Mouse (Mus musculus): ENCODE results near the gene Mrps23. TPM values are rescaled to one million over a fixed set of nuclear protein-coding genes. Genes with fewer than 3 reads are reported as not detected.

Gene Mrps23
- 16.2 and 38.2 TPM in 2 replicates for polyA plus RNA-seq (2011; ENCODE audit: insufficient read depth, insufficient read length, low replicate concordance, missing spikeins)

DNA sequence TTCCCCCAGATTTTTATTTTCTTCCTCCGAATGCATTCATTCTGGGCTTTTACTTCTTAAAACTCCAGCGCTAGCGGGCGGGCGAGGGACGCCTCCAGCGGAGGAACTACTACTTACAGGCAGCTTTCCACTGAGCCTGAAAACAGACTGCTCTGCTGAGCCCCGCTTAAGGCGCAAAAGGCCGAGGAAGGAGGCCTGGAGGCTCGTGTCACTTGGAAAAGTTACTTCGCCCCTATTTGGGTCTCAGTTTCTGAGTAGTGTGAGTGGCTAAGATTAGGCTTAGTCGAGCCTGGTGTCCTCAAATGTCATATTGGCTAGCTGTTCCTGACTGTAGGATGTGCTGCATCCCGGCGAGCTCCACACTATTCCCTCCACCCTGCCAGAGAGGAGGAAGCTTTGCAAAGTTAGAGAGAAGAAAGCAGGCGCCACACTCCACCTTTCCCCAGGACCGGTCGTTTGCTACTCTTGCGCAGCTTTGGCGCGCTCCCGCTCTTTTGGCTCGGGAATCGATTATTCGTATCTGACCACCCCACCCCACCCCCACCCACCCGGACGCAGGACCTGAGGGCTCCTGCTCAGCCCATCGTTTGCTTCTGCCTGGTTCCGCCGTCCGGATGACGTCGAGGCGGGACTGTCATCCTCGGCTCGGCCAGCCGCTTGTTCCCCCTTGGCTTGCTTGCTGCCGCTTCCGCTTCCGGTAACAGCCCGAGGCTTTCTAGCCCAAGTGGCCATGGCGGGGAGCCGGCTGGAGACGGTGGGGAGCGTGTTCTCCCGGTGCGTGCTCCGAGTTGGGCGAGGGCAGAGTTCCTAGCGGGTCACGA is at the start of gene Mrps23:
Gene Mrps23, plus strand, starts transcription at position 677 of the 821 bp plus-strand sequence.
- TF ChIP-seq CTCF (IDR thresholded peaks at IDR 0.05; ENCODE audit: control insufficient read depth, insufficient read depth, low read length), result peak; percentile 15; the same call in 1 of the 2 replicates
- TF ChIP-seq POLR2A (IDR thresholded peaks at IDR 0.05; ENCODE audit: borderline replicate concordance, control insufficient read depth, low read depth, low read length), result peak; percentile 90; the same call in 1 of the 2 replicates
- peak within 1 kb of the TSS; percentile 92 for H3K4me3 ChIP-seq (replicated peaks; ENCODE audit: control insufficient read depth, low read depth, low read length)
- no peaks in the 10 kb centered on the region; the same call in 1 of the 2 replicates for H3K4me1 ChIP-seq (ENCODE audit: control insufficient read depth, insufficient read depth, low read length)
- WGBS, result under 1% methylated on average over 51 of the region's 51 CpGs
- peak within 1 kb of the TSS; percentile 43 for H3K27ac ChIP-seq (ENCODE audit: control insufficient read depth, insufficient read depth, low read depth, low read length, poor library complexity)

DNA sequence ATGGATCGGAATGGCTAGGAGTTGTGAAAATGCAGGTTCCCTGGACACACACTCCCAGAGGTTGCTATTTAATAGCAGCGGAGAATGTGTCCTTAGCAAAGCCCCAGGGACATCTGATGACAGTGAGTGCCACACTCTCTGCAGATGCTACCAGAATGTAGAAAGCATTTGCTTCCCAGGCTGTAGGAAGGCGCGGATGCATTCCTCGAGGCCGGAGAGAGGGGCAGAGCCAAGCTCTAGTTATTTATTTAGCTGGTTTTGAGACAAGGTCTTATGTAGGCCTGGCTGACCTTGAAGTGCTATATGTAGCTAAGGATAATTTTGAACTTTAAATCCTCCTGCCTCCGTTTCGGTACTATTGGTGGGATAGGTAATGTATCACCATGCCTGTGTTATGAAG is 49.7 kb upstream of the Mrps23 start:
- no peak overlapping the region for H3K4me3 ChIP-seq (replicated peaks; ENCODE audit: control insufficient read depth, low read depth, low read length)
- WGBS, result 88% methylated on average over 8 of the region's 8 CpGs
- H3K27ac ChIP-seq (ENCODE audit: control insufficient read depth, insufficient read depth, low read depth, low read length, poor library complexity), result no peak overlapping the region
- no peak for TF ChIP-seq CTCF (IDR thresholded peaks at IDR 0.05; ENCODE audit: control insufficient read depth, insufficient read depth, low read length)
- no peak for TF ChIP-seq POLR2A (IDR thresholded peaks at IDR 0.05; ENCODE audit: borderline replicate concordance, control insufficient read depth, low read depth, low read length)
- peaks cover 2% of the 10 kb centered on the region; the same call in 1 of the 2 replicates for H3K4me1 ChIP-seq (ENCODE audit: control insufficient read depth, insufficient read depth, low read length)

DNA sequence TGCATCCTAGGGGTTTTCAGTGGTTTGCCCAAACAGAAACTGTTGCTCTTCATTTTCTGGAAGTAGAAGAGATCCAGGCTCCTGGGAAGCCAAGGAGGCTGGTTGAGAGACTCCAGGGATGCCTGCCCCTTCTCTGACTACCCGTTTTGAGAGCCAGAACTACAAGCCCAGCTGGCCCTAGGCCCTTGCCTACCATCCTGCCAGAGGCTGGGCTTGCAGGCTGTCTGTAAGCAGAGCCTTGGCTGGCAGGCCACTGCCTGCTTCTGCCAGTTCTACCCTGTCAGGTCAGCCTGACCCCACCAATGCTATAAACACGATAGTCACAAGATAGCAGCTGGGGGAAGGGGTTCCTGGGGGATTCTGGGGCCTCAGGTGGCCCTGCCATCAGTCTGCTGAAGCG is 48.7 kb upstream of the Mrps23 start:
- WGBS, result 51% methylated on average over 3 of the region's 3 CpGs
- Histone ChIP-seq H3K4me3 (replicated peaks; ENCODE audit: control insufficient read depth, low read depth, low read length) (no peak overlapping the region), H3K4me1 (ENCODE audit: control insufficient read depth, insufficient read depth, low read length) (peaks cover 2% of the 10 kb centered on the region; the same call in 1 of the 2 replicates), H3K27ac (ENCODE audit: control insufficient read depth, insufficient read depth, low read depth, low read length, poor library complexity) (no peak overlapping the region)
- no peak for TF ChIP-seq CTCF (IDR thresholded peaks at IDR 0.05; ENCODE audit: control insufficient read depth, insufficient read depth, low read length)
- TF ChIP-seq POLR2A (IDR thresholded peaks at IDR 0.05; ENCODE audit: borderline replicate concordance, control insufficient read depth, low read depth, low read length), result no peak

- TF ChIP-seq CTCF (IDR thresholded peaks at IDR 0.05; ENCODE audit: control insufficient read depth, insufficient read depth, low read length) (no peak), POLR2A (IDR thresholded peaks at IDR 0.05; ENCODE audit: borderline replicate concordance, control insufficient read depth, low read depth, low read length) (no peak)
- H3K4me1 ChIP-seq (ENCODE audit: control insufficient read depth, insufficient read depth, low read length), result peaks cover 2% of the 10 kb centered on the region; the same call in 1 of the 2 replicates
These were observed 48.2 kb upstream of the Mrps23 start for GRCm38 (mm10) chr11:88155998-88156397.

GRCm38 (mm10) chr11:88156403-88156802 is 47.8 kb upstream of the Mrps23 start:
- 69% methylated on average over 2 of the region's 2 CpGs for WGBS

More at GRCm38 (mm10) chr11:88155998-88156397, 48.2 kb upstream of the Mrps23 start:
- no peak overlapping the region for H3K27ac ChIP-seq (ENCODE audit: control insufficient read depth, insufficient read depth, low read depth, low read length, poor library complexity)
- WGBS, result 80% methylated on average over 8 of the region's 8 CpGs
- no peak overlapping the region for H3K4me3 ChIP-seq (replicated peaks; ENCODE audit: control insufficient read depth, low read depth, low read length)

GRCm38 (mm10) chr11:88158842-88159246 is 45.3 kb upstream of the Mrps23 start:
- TF ChIP-seq CTCF (IDR thresholded peaks at IDR 0.05; ENCODE audit: control insufficient read depth, insufficient read depth, low read length), result no peak
- TF ChIP-seq POLR2A (IDR thresholded peaks at IDR 0.05; ENCODE audit: borderline replicate concordance, control insufficient read depth, low read depth, low read length), result no peak
- no peak overlapping the region for H3K4me3 ChIP-seq (replicated peaks; ENCODE audit: control insufficient read depth, low read depth, low read length)
- 89% methylated on average over 5 of the region's 5 CpGs for WGBS
- H3K4me1 ChIP-seq (ENCODE audit: control insufficient read depth, insufficient read depth, low read length), result no peaks in the 10 kb centered on the region
- no peak overlapping the region for H3K27ac ChIP-seq (ENCODE audit: control insufficient read depth, insufficient read depth, low read depth, low read length, poor library complexity)

More at GRCm38 (mm10) chr11:88156403-88156802, 47.8 kb upstream of the Mrps23 start:
- H3K4me1 ChIP-seq (ENCODE audit: control insufficient read depth, insufficient read depth, low read length), result no peaks in the 10 kb centered on the region; the same call in 1 of the 2 replicates
- H3K27ac ChIP-seq (ENCODE audit: control insufficient read depth, insufficient read depth, low read depth, low read length, poor library complexity), result no peak overlapping the region
- no peak overlapping the region for H3K4me3 ChIP-seq (replicated peaks; ENCODE audit: control insufficient read depth, low read depth, low read length)
- no peak for TF ChIP-seq POLR2A (IDR thresholded peaks at IDR 0.05; ENCODE audit: borderline replicate concordance, control insufficient read depth, low read depth, low read length)
- no peak for TF ChIP-seq CTCF (IDR thresholded peaks at IDR 0.05; ENCODE audit: control insufficient read depth, insufficient read depth, low read length)

- 81% methylated on average over 11 of the region's 11 CpGs for WGBS
- H3K4me1 ChIP-seq (ENCODE audit: control insufficient read depth, insufficient read depth, low read length), result no peaks in the 10 kb centered on the region; the same call in 1 of the 2 replicates
- TF ChIP-seq CTCF (IDR thresholded peaks at IDR 0.05; ENCODE audit: control insufficient read depth, insufficient read depth, low read length) (no peak), POLR2A (IDR thresholded peaks at IDR 0.05; ENCODE audit: borderline replicate concordance, control insufficient read depth, low read depth, low read length) (no peak)
These were observed 44.8 kb upstream of the Mrps23 start for GRCm38 (mm10) chr11:88159389-88159788.

DNA sequence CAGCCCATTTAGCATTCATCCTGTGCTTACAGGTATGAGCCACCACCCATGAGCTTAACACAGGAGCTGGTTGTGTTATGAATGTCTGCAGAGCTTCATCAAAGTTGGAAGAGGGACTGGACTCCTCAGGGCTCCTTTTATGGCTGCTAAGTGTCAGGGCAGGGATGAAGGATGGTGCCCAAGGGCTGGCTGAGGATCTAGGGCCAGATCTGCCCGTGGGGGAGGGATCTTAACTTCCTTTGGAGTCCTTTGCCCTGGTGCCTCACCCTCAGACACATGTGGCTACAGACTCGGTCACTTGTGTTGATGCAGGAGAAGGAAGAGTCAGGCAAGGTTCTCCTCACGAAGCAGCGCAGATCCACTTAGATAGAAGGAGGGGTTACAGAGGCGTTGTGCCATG is 43.9 kb upstream of the Mrps23 start:
- WGBS, result 45% methylated on average over 5 of the region's 5 CpGs
- Histone ChIP-seq H3K4me1 (ENCODE audit: control insufficient read depth, insufficient read depth, low read length) (peaks cover 2% of the 10 kb centered on the region), H3K27ac (ENCODE audit: control insufficient read depth, insufficient read depth, low read depth, low read length, poor library complexity) (no peak overlapping the region), H3K4me3 (replicated peaks; ENCODE audit: control insufficient read depth, low read depth, low read length) (no peak overlapping the region)
- no peak for TF ChIP-seq CTCF (IDR thresholded peaks at IDR 0.05; ENCODE audit: control insufficient read depth, insufficient read depth, low read length)
- no peak for TF ChIP-seq POLR2A (IDR thresholded peaks at IDR 0.05; ENCODE audit: borderline replicate concordance, control insufficient read depth, low read depth, low read length)

More at GRCm38 (mm10) chr11:88159389-88159788, 44.8 kb upstream of the Mrps23 start:
- H3K4me3 ChIP-seq (replicated peaks; ENCODE audit: control insufficient read depth, low read depth, low read length), result no peak overlapping the region
- H3K27ac ChIP-seq (ENCODE audit: control insufficient read depth, insufficient read depth, low read depth, low read length, poor library complexity), result no peak overlapping the region

All from bone marrow, adult 2 months (tissue).